Mouse (Mus musculus): ENCODE measurements around the gene Cd40.

The Cd40 gene

DNA sequence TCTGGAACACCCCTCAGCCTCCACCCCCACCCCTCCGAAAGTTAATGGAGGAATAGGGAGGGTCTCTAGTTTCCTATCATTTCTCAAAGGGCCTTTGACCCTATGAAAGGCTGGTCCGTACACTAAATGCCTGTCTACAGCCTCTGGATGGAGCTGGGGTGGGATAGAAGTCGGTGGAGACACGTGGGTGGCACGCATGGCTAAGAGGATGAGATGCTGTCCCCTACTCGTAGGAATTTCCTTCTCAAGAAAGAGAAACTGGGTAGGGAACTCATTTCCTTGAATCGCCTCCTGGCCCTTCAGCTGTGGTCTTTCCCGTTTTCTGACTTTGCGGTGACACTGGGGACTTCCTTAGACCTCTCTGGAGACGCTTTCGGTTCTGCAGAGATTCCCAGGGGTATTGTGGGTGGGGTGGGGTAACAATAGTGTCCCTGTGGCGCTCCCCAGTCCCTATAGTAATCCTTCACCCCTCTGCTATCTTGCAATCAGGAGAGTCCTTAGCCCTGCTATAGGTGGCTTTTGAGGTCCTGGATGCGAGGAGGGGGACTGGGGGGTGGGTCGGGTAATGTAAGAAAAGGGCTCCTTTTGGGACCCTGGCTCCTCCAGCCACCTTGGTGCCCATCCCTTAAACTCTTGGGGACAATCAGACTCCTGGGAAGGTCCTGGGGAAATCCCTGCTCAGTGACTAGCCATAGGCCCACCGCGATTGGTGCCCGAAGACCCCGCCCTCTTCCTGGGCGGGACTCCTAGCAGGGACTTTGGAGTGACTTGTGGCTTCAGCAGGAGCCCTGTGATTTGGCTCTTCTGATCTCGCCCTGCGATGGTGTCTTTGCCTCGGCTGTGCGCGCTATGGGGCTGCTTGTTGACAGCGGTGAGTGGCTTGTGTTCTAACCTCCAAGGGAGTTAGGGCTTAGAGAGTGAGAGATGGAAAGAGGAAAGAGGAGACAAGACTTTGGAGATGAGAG lies at the start of gene Cd40:
Cd40 (plus strand) TSS at position 740 of the 965 bp plus-strand sequence.
- DNase-seq (ENCODE audit: low spot score): peak; percentile 86

DNA sequence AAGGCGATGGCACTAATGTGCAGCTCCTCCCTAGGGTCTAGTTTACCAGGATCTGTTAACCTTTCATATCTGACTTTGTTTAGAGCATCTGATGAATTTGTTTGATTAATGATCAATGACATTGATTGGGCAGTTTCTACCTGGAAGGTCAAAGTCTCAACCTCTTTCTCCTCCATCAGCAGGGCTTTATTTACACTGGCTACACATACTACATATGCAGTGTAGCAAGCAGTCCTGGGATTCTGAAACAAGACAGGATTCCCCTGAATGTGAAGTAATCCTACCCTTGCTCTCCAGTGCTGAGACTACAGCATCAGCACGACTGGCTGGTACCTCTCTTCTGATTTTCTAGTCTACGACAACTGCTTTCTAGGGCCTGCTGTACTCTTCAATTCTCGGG lies 48.6 kb upstream of the Cd40 start:
- no peak for DNase-seq (ENCODE audit: low spot score)

DNA sequence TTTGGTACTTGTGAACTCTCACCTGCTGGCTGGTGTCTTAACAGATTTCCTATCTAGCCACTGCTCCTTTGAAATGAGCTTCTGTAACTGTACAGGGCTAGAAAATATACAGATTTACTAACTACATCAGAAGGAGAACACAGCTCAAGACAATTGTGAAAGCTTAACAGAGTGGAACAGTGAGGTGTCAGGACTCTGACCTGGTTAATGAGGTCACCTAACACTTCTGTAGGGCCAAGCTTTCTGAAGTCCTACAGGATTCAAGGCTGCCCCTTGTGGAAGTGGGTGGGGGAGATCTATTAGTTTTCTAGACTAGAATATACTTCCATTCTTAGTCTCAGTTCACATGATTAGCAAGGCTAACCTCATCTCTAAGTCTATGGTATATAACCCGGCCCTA lies 47.4 kb upstream of the Cd40 start:
- DNase-seq (ENCODE audit: low spot score): no peak

DNA sequence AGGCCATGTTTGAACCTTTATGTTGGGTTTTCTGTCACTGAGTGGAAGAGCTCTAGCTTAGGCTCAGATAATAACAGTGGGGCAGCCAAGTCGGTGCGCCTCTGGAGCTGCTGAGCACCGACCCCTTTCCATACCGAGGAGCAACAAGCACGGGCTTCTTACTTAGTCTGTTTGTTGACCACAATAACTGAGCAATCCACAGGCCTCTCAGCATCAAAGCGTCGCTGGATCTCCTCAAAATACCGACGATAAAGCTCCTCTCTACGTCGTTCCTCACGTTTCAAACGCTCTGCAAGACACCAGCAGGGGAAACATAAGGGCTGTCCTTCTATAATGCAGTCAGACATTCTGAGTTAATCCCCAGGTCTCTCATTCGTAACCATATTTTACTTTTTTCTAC lies 46.3 kb upstream of the Cd40 start:
- no peak for DNase-seq (ENCODE audit: low spot score)

DNA sequence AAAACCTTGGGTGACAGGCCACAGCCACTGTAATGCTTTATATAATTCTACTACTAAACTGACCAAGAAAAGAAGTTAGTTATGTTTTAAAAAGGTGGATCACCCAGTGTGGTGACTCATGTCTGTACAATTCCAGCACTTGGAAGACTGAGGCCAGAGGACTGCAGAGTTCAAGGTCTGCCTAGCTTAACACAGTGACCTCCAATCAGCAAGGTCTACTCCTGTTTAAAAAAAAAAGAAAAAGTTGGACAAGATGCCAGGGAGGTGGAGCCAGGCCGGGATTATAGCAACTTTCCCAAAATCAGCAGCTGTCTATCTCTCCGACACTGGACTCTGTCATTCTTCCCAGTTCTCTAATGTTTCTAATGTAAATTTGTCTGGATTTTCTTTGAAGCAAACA lies 45.8 kb upstream of the Cd40 start:
- DNase-seq (ENCODE audit: low spot score): no peak

DNA sequence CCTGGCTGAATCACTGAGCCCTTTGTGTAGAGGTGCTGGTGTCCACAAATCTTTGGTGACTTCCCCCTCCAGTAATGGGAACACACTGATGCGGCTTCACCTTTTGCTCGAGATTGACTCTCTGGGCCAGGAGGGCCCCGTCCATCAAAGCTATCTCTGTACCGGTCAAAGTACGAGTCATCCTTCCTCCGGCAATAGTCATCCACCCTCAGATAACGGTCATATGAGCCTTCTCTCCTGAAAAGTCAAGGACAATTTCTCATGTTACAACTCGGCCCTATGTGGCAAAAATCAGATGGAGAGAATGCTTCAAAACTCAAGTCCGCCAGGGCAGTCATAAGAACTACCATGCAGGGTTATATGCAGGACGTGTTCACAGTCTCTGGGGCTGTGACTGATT lies 45.1 kb upstream of the Cd40 start:
- DNase-seq (ENCODE audit: low spot score): no peak

DNA sequence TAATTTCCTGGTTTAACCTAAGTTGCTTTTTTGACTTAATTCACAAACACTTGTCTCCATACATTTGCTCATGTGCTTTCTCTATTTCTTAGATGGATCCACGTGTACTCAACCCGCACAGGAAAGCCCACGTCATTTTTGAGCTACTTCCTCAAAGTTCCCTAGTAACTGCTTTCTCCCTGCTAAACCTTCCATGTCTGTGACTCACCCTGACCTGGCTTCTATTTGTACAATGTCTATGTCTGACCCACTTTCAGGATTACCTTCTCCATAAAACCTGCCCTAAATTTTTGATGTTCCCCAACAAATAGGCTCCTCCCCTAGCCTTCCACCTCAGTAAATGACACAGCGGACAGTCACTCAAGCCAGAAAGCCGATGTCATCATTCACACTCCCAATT lies 40.5 kb upstream of the Cd40 start:
- no peak for DNase-seq (ENCODE audit: low spot score)

DNA sequence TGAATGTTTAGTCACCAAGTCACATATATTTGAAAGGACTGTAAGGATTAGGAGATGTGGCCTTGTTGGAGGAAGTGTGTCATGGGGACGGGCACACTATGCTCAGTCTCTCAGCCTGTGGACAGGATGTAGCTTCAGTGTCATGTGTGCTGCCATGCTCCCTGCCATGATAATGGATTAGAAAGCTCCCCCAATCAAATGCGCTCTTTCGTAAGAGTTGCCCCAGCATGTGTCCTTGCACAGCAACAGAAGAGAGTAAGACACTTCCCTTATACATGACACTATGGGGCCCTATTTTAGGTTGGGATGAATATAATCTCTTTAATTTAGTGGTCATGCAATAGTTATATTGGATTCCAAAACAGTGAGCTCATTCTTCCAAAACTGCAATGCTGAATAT lies 34.9 kb upstream of the Cd40 start:
- DNase-seq (ENCODE audit: low spot score): no peak

DNA sequence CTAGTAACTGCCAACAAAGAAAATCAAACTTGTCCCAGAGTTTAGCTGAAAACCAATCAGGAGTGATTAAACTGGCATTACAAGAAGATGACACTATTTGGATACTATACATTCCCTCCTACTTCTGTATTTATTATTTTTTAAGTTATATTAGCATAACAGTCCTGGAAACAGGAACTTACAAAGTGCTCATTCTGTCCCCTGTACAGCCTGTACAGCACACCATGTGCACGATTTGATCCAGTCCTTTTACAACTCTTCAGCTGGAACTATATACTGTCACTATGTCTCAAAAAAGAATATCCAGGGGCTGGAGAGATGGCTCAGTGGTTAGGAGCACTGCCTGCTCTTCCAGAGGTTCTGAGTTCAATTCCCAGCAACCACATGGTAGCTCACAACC lies 28.3 kb upstream of the Cd40 start:
- no peak for DNase-seq (ENCODE audit: low spot score)

DNA sequence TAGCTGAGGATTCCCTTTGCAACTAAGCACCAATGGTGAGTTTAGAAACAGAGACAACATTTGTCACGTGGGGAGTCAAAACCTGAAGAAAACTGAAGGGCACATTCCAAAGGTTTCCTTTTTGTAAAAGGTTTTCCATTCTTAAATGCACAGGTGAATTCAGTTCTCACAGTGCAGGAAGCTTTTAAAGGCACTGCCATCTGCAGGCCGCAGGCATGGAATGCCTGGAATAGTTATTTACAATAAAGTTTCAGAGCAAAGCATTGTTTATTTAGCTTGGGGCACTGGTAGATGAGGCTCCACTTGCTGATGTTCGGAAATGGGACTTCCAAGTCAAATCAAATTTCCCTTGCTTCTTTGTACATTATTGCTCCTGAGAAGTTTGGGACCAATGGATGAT lies 22.9 kb upstream of the Cd40 start:
- DNase-seq (ENCODE audit: low spot score): peak; percentile 7

DNA sequence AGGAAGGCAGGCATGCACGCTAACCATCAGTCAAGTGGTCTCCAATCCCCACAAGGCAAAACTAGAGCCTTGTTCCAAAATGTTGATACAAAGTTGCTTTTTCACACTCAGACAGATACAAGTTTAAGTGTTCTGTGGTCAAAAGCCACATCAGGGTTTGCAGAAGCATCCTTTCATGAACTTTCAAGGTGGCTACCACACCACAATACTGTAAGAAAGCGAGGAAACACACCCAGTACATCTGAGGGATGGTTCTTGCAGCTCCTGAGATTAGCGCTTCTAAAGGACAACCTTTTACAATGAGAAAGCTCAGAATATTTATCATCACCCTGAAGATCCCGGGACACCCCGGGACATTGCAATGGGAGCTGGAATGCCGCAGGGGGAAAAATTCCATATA lies 22.1 kb upstream of the Cd40 start:
- no peak for DNase-seq (ENCODE audit: low spot score)

DNA sequence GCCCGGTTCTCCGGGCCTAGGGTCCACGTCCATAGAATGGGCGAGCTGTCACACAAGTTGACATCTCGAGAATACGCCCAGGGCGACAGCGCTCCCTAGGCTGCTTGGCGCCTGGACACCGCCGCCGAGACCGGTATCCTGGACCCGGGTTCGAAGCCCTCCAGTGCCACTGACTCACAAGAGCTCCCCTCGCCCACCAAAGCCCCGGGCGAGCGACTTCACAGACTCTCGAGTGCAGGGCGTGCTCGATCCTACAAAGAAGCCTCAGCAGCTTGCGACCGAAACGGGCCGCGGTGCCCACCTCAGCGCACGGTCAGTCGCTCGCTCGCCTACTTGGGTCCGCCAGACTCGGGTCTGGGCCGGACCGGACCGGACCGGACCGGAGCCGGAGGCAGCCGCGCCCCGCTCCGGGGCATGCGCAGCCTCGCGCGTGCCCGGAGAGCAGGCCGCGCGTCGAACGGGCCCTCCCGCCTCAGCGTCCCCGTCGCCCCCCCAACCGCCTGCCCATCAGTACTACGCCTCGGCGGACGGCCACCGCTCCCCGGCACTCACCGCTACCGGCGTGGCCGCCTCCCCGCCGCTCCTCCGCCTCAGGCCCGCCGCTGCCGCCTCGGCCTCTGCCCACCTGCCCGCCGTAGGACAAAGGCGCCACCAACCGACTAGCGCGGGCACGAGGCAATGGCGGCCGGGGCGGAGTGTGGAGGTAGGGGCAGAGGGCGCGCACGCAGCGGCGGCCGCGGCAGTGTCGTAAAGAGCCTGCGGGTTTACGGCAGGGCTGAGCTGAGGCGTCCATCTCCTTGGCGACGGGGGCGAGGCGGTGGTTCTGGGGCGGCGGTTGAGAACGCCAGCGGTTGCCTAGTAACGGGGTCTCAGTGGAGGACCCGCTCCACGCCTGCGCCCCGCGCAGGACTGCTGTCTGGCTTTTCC lies 21.0 kb upstream of the Cd40 start, which contains the start of gene Ncoa5:
Ncoa5 (minus strand) TSS at position 737 of the 927 bp plus-strand sequence.
- peak; percentile 98 for DNase-seq (ENCODE audit: low spot score)

DNA sequence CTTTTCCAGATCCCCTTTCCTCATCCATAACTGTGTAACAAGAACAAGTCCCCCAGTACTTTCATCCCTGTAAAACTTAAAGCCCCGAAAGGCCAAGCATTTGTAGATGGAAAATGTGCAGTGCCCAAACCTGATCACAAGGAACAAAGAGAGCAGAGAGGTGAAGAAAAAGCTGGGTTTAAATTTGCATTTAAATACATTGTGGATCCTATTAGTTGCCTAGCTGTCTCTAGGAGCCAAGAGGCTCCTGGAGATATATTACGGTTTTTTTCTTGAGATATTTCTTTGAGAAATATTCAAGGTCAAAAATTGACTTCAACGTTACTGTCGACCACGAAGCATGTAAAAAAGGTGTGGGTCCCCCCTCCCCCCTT lies 20.4 kb upstream of the Cd40 start:
- DNase-seq (ENCODE audit: low spot score): no peak

DNA sequence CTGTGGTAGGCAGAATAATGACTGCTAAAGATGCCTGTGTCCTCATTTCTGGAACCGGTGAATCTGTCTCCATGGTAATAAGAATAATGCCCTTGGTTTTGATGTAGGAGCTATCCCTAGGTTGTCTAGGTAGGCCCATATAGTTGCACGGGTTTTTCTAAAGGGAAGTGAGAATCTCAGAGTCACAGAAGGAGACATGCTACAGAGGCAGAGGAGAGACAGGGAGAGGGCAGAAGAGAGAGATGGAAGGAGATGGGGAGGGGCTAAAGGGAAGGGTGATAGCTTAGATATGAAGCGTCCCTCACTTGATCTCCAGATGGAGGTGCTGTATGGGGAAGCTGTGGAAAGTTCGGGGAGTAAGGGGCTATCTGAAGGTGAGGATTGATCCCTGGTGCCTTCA lies 18.0 kb upstream of the Cd40 start:
- DNase-seq (ENCODE audit: low spot score): no peak

DNA sequence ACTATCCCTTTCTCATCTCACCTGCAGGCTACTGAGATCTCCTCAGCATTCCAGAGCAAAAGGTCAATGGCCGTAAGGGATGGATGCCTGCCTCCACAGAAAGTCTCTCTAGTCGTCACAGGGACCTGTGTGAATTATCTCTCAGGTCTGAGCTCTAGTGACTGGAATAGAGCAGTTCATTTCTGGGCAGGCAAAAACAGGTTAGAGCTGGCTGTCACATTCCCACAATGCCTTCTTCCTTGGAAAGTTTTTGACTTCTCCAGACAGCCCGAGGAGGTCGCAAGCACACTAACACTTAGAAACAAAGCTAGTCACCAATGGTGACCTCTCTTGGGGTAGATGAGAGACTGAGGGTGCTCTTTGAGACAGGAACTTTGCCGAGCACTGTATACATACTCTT lies 13.3 kb upstream of the Cd40 start:
- no peak for DNase-seq (ENCODE audit: low spot score)

DNA sequence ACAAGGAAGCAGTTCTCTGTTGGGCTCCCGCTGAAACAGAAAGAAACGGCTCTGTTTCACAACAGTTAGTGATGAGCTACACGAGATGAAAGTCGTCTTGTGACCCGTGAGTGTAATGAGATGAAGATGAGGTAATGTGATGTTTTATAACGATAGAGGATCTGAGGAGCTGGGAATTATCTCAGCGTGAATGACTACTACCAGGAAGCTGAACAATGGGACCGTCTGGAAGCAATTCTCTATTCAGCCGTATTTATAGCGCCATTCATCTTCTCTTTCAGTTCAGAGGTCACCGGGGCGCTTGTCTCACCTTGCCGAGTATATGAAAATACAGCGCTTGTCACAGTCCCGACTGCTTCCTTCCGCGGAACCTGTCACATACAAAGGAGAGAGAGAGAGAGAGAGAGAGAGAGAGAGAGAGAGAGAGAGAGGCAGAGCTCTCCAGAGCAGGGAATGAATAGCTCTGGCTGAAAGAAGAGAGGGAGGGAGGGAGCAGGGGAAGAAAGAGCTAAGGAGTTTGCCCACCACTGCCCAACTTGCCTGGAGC lies 12.3 kb upstream of the Cd40 start:
- DNase-seq (ENCODE audit: low spot score): no peak

DNA sequence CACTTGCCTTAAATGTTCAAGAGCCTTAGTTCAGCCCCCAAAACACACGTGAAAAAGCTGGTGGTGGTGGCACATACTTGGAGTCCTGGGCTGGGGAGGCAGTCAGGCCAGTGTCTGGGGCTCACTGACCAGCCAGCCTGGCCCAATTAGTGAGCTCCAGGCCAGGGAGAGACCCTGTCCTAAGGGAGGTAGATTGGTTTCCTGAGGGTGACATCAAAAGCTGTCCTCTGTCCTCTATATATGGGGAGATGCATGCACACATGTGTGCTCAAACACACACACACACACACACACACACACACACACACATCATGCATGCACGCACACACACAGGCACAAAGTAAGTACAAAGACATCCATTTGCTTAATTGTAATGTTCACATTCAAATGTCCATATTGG lies 11.7 kb upstream of the Cd40 start:
- DNase-seq (ENCODE audit: low spot score): no peak

DNA sequence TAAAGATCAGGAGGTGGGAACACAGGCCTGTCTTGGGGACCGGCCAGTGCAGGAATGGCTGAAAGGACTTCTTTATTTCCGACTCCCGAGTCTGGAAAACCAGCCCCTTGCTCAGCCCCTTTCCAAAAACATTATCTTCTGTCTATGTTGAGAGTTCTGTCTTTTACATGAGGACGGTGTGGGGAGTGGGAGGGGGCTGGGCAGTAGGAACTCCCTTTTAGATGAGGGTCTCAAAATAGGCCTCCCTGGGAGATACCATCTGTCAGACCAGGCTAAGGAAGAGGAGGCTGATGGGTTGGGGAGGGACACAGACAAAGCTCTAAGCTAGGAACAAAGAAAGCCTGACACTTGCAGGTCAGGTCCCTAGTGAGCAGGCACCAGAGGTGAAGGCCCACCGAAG lies 6.4 kb upstream of the Cd40 start:
- no peak for DNase-seq (ENCODE audit: low spot score)

DNA sequence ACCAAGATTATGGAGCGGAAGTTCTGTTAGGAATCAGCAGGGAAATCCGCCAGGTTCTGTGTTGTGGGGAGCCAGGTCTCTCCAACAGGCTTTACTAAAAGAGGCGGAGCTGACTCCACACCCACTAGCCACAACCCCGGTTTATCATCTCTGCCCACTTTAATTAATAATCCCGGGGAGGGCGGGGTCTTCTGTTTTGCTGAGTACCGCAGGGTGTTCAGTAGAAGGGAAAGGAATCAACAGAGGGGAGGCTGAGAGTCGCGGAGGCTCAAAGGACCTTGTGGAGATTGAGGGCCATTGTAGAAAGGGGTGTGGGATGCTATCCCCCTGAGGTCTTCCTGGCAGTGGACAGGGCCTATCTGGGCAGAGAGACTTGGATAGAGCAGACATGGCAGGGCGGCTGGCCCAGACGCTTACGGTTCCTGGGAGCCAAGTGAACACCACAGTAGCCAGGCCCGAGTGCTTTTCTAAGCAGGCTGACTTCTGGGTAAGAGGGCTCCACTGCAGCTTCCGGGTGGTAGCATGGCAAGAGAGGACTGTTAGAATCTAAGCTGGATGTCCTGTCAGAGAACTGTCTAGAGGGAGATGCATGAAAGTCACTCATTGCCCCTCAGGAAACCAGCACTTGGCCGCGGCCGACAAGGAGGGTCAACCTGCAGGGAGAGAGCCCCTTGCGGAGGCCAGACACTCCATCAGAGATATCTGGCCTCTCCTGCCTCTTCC lies 4.4 kb upstream of the Cd40 start:
- no peak for DNase-seq (ENCODE audit: low spot score)

DNA sequence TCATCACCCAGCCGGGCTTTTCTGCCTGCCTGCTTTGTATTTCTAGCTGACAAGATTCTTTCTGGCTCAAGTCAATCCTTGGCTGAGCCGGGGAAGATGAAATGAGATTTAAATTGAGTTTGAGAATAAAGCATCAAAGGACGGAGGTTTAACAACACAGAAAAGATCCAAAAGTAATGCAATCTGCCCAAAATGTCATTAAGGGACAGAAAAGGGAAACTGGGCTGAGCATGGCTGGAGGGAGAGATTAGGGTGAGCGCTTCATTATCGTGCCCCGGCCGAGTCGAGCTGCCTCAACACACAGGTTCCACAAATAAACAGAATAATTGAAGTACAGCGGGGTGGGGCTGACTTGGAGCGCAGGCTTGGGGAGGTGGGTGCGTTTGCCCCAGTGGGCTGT lies 3.9 kb upstream of the Cd40 start:
- DNase-seq (ENCODE audit: low spot score): no peak

DNA sequence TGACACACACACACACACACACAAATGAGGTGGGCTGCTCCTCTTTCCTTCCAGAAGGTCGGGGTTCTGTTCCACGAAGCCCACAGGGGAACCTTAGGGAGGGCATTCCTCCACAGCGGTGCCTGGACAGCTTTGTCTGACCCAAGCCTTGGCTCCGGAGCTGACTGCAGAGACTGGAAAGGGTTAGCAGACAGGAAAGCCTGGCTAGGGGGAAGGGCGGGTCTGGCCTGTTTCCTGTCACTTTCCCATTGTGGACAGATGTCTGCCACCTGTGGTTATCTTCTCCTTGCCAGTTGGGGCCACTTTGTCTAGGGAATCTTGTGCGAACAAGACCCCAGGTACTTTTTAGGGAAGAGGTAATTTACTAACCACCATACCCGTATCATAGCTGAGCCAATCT lies 478 bp downstream of the Cd40 start:
- peak; percentile 47 for DNase-seq (ENCODE audit: low spot score)

Data from lung, postnatal 25 days (tissue).